In genomic region chr11:55897506-55897905, GRCm38 (mm10) we compare ENCODE assay signal across 8 mouse cellular contexts.
DNase-seq lines count a peak whose midpoint lies in the region; ATAC-seq lines count a peak whose summit lies in the region.

No protein-coding gene starts in this region.

- peak; percentile 26 to 45 for DNase-seq in heart, postnatal 10 days
- DNase-seq in heart, postnatal 36 days = no peak
- DNase-seq in ovary, postnatal 14 days (ENCODE audit: low spot score) = peak; percentile 38
- no peak for DNase-seq in ovary, adult 18-20 months (ENCODE audit: low spot score)
- DNase-seq in embryo, embryonic 11 days = peak; percentile 82
- DNase-seq in retina, embryonic 14.5 days (ENCODE audit: low spot score) = peak; percentile 75
- no peak for DNase-seq in cerebellum, adult 9-10 months

- intact Hi-C loops in heart, postnatal 10 days (cut with DNase I) = no loop called here
- intact Hi-C loops in heart, postnatal 36 days (cut with DNase I) = no loop called here

- no peak for ATAC-seq in megakaryocyte progenitor cell, adult 5-6 weeks (replicated peaks; ENCODE audit: poor library complexity)

Comparison
In these comparisons a context has a peak if more than half of its experiments do, and no peak if none do; other contexts are left out.
1. DNase-seq: peak in heart, postnatal 10 days (2 of 2), ovary, postnatal 14 days (single experiment), embryo, embryonic 11 days (single experiment) and retina, embryonic 14.5 days (single experiment); none in heart, postnatal 36 days (0 of 2), ovary, adult 18-20 months (single experiment) and cerebellum, adult 9-10 months (single experiment).